In the genomic region with DNA sequence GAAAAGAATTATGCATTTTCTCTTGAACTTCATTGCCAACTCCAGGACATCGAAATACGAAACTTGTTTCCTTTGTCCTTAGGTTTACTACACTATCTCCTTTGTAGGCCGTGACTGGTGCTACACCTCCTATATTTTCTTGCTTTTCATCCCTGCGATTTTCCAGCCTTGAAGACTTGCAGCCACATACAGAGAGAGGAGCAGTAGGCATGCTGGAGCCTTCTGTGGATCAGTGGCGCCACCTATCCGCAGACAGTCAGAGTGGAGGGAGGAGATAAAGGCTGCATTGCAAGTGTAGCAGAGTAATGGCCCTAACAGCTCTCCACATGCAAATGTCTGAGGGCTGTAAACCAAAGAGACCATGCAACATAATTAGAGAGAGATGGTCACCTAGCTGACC, we compare ENCODE assay signal across 10 mouse cellular contexts.
A peak's percentile ranks its signal among the peaks of the same experiment; 100 is the strongest.
DNase-seq lines count a peak whose midpoint lies in the region; ATAC-seq and TF ChIP-seq lines count a peak whose summit lies in the region.
"Had no signal": no experiment of that assay in that cellular context is flagged by ENCODE, and none has a peak within 500 bp of the region (broad histone marks: within the 10 kb centered on the region; RNA-seq: fewer than 3 reads in every experiment).

No protein-coding gene starts in this region.

- H3K9me3 ChIP-seq in liver, embryonic 11.5 days (ENCODE audit: control insufficient read depth, low read length) = no peaks in the 10 kb centered on the region
- no peaks in the 10 kb centered on the region for H3K9me3 ChIP-seq in limb, embryonic 13.5 days
- H3K9me3 ChIP-seq in hindbrain, embryonic 13.5 days = no peaks in the 10 kb centered on the region
- H3K9me3 ChIP-seq: embryonic facial prominence, embryonic 15.5 days; megakaryocyte, embryonic 14.5 days had no signal

- H3K36me3 ChIP-seq in liver, adult 2 months (ENCODE audit: control insufficient read depth, insufficient read depth, low read length) = no peaks in the 10 kb centered on the region
- no peaks in the 10 kb centered on the region for H3K36me3 ChIP-seq in liver, embryonic 11.5 days (ENCODE audit: control insufficient read depth, insufficient read depth, low read length)
- H3K36me3 ChIP-seq in limb, embryonic 13.5 days = no peaks in the 10 kb centered on the region
- no peaks in the 10 kb centered on the region for H3K36me3 ChIP-seq in hindbrain, embryonic 13.5 days
- H3K36me3 ChIP-seq: embryonic facial prominence, embryonic 15.5 days had no signal

- no peak for ATAC-seq in liver, embryonic 11.5 days (replicated peaks; ENCODE audit: low FRiP score)
- ATAC-seq in limb, embryonic 13.5 days (ENCODE audit: low FRiP score, low read depth) = peak; percentile 15; the same call in 1 of the 2 replicates
- ATAC-seq in monocyte, adult 5-6 weeks (replicated peaks; ENCODE audit: insufficient number of reproducible peaks, low FRiP score, low TSS enrichment, poor library complexity, severe bottlenecking) = no peak
- ATAC-seq in hindbrain, embryonic 13.5 days (ENCODE audit: low FRiP score) = no peak

- intact Hi-C loops in gastrocnemius, adult 2 months (cut with DNase I) = no loop called here

- no peak for TF ChIP-seq POLR2A in liver, adult 2 months (IDR thresholded peaks at IDR 0.05; ENCODE audit: extremely low read depth, insufficient read depth, low read length)

- peak; percentile 28; the same call in 1 of the 2 replicates for TF ChIP-seq CTCF in gastrocnemius, adult 2 months (IDR thresholded peaks at IDR 0.05)
- TF ChIP-seq CTCF in liver, adult 2 months (IDR thresholded peaks at IDR 0.05; ENCODE audit: low read depth, low read length) = peak; percentile 59

- no peak overlapping the region for H3K27ac ChIP-seq in gastrocnemius, adult 2 months
- no peak overlapping the region for H3K27ac ChIP-seq in liver, adult 2 months (replicated peaks; ENCODE audit: insufficient read depth, low read depth, low read length)
- H3K27ac ChIP-seq in liver, embryonic 11.5 days (ENCODE audit: low read depth, low read length) = no peak overlapping the region
- H3K27ac ChIP-seq in limb, embryonic 13.5 days = no peak overlapping the region
- no peak overlapping the region for H3K27ac ChIP-seq in hindbrain, embryonic 13.5 days
- H3K27ac ChIP-seq: embryonic facial prominence, embryonic 15.5 days had no signal

- no peak overlapping the region for H3K4me2 ChIP-seq in liver, embryonic 11.5 days
- no peak overlapping the region for H3K4me2 ChIP-seq in limb, embryonic 13.5 days (replicated peaks)
- no peak overlapping the region for H3K4me2 ChIP-seq in hindbrain, embryonic 13.5 days
- H3K4me2 ChIP-seq: embryonic facial prominence, embryonic 15.5 days had no signal

- H3K4me3 ChIP-seq in gastrocnemius, adult 2 months = no peak overlapping the region
- no peak overlapping the region for H3K4me3 ChIP-seq in liver, adult 2 months (ENCODE audit: insufficient read depth, low read depth, low read length)
- no peak overlapping the region for H3K4me3 ChIP-seq in liver, embryonic 11.5 days (ENCODE audit: low read depth, low read length)
- H3K4me3 ChIP-seq in limb, embryonic 13.5 days = no peak overlapping the region
- H3K4me3 ChIP-seq in hindbrain, embryonic 13.5 days = no peak overlapping the region
- H3K4me3 ChIP-seq: embryonic facial prominence, embryonic 15.5 days; megakaryocyte, embryonic 14.5 days had no signal

- no peaks in the 10 kb centered on the region for H3K27me3 ChIP-seq in liver, adult 2 months (ENCODE audit: control insufficient read depth, insufficient read depth, low read length)
- H3K27me3 ChIP-seq in liver, embryonic 11.5 days (replicated peaks; ENCODE audit: control insufficient read depth, insufficient read depth, low read length) = no peaks in the 10 kb centered on the region
- peaks cover 7% of the 10 kb centered on the region; the same call in 1 of the 2 replicates for H3K27me3 ChIP-seq in limb, embryonic 13.5 days
- no peaks in the 10 kb centered on the region for H3K27me3 ChIP-seq in hindbrain, embryonic 13.5 days
- H3K27me3 ChIP-seq: embryonic facial prominence, embryonic 15.5 days had no signal

- WGBS in liver, adult 2 months = 87% methylated on average over 6 of the region's 6 CpGs
- WGBS in liver, embryonic 11.5 days = 67% methylated on average over 6 of the region's 6 CpGs
- 77% methylated on average over 6 of the region's 6 CpGs for WGBS in limb, embryonic 13.5 days
- 72% methylated on average over 6 of the region's 6 CpGs for whole genome bisulfite sequencing in hindbrain, embryonic 13.5 days

- no peak for DNase-seq in gastrocnemius, adult 2 months
- no peak for DNase-seq in gastrocnemius, postnatal 4 days (ENCODE audit: low spot score in 2 of 2)
- no peak for DNase-seq in liver, adult 2 months (ENCODE audit: extremely low read depth, low read depth, low spot score)
- no peak for DNase-seq in liver, embryonic 11.5 days (ENCODE audit: low spot score)
- peak; percentile 56 for DNase-seq in ES-CJ7 (ENCODE audit: low read depth, low spot score)

- no peak overlapping the region for H3K9ac ChIP-seq in liver, adult 2 months (ENCODE audit: low read depth, low read length)
- H3K9ac ChIP-seq in liver, embryonic 11.5 days (ENCODE audit: low read depth, low read length) = no peak overlapping the region
- H3K9ac ChIP-seq in limb, embryonic 13.5 days = no peak overlapping the region
- H3K9ac ChIP-seq in hindbrain, embryonic 13.5 days = no peak overlapping the region
- H3K9ac ChIP-seq: embryonic facial prominence, embryonic 15.5 days had no signal

- H3K79me2 ChIP-seq in liver, adult 2 months (ENCODE audit: control insufficient read depth, insufficient read depth, low read length) = no peaks in the 10 kb centered on the region

- peaks cover 2% of the 10 kb centered on the region; the same call in 1 of the 2 replicates for H3K4me1 ChIP-seq in liver, adult 2 months (ENCODE audit: control insufficient read depth, insufficient read depth, low read length)
- H3K4me1 ChIP-seq in liver, embryonic 11.5 days (replicated peaks; ENCODE audit: control insufficient read depth, insufficient read depth, low read length) = no peaks in the 10 kb centered on the region
- peaks cover 9% of the 10 kb centered on the region; the same call in 1 of the 2 replicates for H3K4me1 ChIP-seq in limb, embryonic 13.5 days
- H3K4me1 ChIP-seq in hindbrain, embryonic 13.5 days (replicated peaks) = peaks cover 9% of the 10 kb centered on the region; the same call in 1 of the 2 replicates
- H3K4me1 ChIP-seq: embryonic facial prominence, embryonic 15.5 days; megakaryocyte, embryonic 14.5 days had no signal
